Mouse (Mus musculus) intestine, embryonic 15.5 days (tissue): ENCODE measurements around the gene Osbpl3. TPM values are rescaled to one million over a fixed set of nuclear protein-coding genes. Genes with fewer than 3 reads are reported as not detected.

Source experiments
- ATAC-seq: fragments of 200-750 bp; cut with Nextera tagmentation; 2 replicates; pipeline ENCODE4 v1.8.0; 2017; ENCODE audit warnings: moderate TSS enrichment, moderate library complexity
- H3K27ac ChIP-seq: fragments of 300-500 bp; sonication (generic); 2 replicates; pipeline ENCODE4 v1.5.1; 2015; ENCODE audit warnings: mild to moderate bottlenecking, inconsistent platforms
- H3K27me3 ChIP-seq: fragments of 300-500 bp; sonication (generic); replicated peaks from 2 replicates; pipeline ENCODE4 v1.6.1; 2015; ENCODE audit warnings: inconsistent platforms
- H3K36me3 ChIP-seq: fragments of 300-500 bp; sonication (generic); 2 replicates; pipeline ENCODE4 v1.6.1; 2015; ENCODE audit warnings: inconsistent platforms
- H3K4me1 ChIP-seq: fragments of 300-500 bp; sonication (generic); replicated peaks from 2 replicates; pipeline ENCODE4 v1.6.1; 2015; ENCODE audit warnings: inconsistent platforms
- H3K4me2 ChIP-seq: fragments of 300-500 bp; sonication (generic); replicated peaks from 2 replicates; pipeline ENCODE4 v1.6.1; 2015; ENCODE audit warnings: mild to moderate bottlenecking, inconsistent platforms
- H3K4me3 ChIP-seq: fragments of 300-500 bp; sonication (generic); replicated peaks from 2 replicates; pipeline ENCODE4 v1.5.1; 2015; ENCODE audit warnings: inconsistent platforms
- H3K9ac ChIP-seq: fragments of 300-500 bp; sonication (generic); 2 replicates; pipeline ENCODE4 v1.6.1; 2015; ENCODE audit warnings: inconsistent platforms
- H3K9me3 ChIP-seq: fragments of 300-500 bp; sonication (generic); 2 replicates; pipeline ENCODE4 v1.6.1; 2016; ENCODE audit warnings: inconsistent platforms
- WGBS: fragments of 180-500 bp; shearing (Covaris S2); methylation state at CpG from one replicate; pipeline ENCODE4 v1.1.7; 2015; 5-methylcytosine and 5-hydroxymethylcytosine counted together
- polyA plus RNA-seq: library from polyadenylated mRNA; unstranded; fragments of >200 nt; fragmentation: Nextera tagmentation; extraction: Ambion mirVana; gene quantifications from 2 replicates; pipeline ENCODE4 v1.2.1, GENCODE M21; 2015

Gene Osbpl3
- polyA plus RNA-seq, 1 experiment from 2014 or later = 7.4 TPM

GRCm38 (mm10) chr6:50379136-50379535 is 76.9 kb downstream of the Osbpl3 start:
- H3K4me1 ChIP-seq = peaks cover 24% of the 10 kb centered on the region; the same call in 1 of the 2 replicates
- no peak overlapping the region for H3K27ac ChIP-seq
- no peaks in the 10 kb centered on the region for H3K36me3 ChIP-seq
- H3K4me3 ChIP-seq = no peak overlapping the region
- no peaks in the 10 kb centered on the region for H3K27me3 ChIP-seq
- ATAC-seq = no peak
- 62% methylated on average over 5 of the region's 5 CpGs for WGBS
- no peak overlapping the region for H3K4me2 ChIP-seq
- no peaks in the 10 kb centered on the region for H3K9me3 ChIP-seq
- H3K9ac ChIP-seq = no peak overlapping the region

GRCm38 (mm10) chr6:50377742-50378720 is 78.0 kb downstream of the Osbpl3 start:
- peak; percentile 56 for ATAC-seq
- 56% methylated on average over 21 of the region's 21 CpGs for WGBS
- Histone ChIP-seq H3K36me3 (no peaks in the 10 kb centered on the region), H3K9me3 (no peaks in the 10 kb centered on the region), H3K27me3 (no peaks in the 10 kb centered on the region), H3K27ac (peak overlapping the region; percentile 27; the same call in 1 of the 2 replicates), H3K4me2 (no peak overlapping the region), H3K4me1 (peaks cover 24% of the 10 kb centered on the region; the same call in 1 of the 2 replicates), H3K4me3 (no peak overlapping the region), H3K9ac (no peak overlapping the region)

- H3K36me3 ChIP-seq = no peaks in the 10 kb centered on the region
- no peak overlapping the region for H3K4me2 ChIP-seq
- H3K9me3 ChIP-seq = no peaks in the 10 kb centered on the region
- H3K27me3 ChIP-seq = no peaks in the 10 kb centered on the region
- 96% methylated on average over 1 of the region's 1 CpGs for WGBS
- no peak overlapping the region for H3K27ac ChIP-seq
- no peak for ATAC-seq
- peaks cover 24% of the 10 kb centered on the region; the same call in 1 of the 2 replicates for H3K4me1 ChIP-seq
- H3K4me3 ChIP-seq = no peak overlapping the region
- no peak overlapping the region for H3K9ac ChIP-seq
Measured at GRCm38 (mm10) chr6:50376684-50377083, 79.3 kb downstream of the Osbpl3 start.

- no peaks in the 10 kb centered on the region for H3K27me3 ChIP-seq
- H3K27ac ChIP-seq = 0 out of 2 replicates have a peak overlapping the region, but pooled peaks have one; percentile 40
- 52% methylated on average over 5 of the region's 5 CpGs for WGBS
- no peaks in the 10 kb centered on the region for H3K9me3 ChIP-seq
- H3K4me3 ChIP-seq = no peak overlapping the region
- peak; percentile 52 for ATAC-seq
- no peak overlapping the region for H3K4me2 ChIP-seq
- 0 out of 2 replicates have a peak, but pooled peaks cover 8% of the 10 kb centered on the region for H3K4me1 ChIP-seq
- no peak overlapping the region for H3K9ac ChIP-seq
- no peaks in the 10 kb centered on the region for H3K36me3 ChIP-seq
Measured at GRCm38 (mm10) chr6:50372516-50373424, 83.2 kb downstream of the Osbpl3 start.

GRCm38 (mm10) chr6:50371501-50372086 is 84.4 kb downstream of the Osbpl3 start:
- Histone ChIP-seq H3K27ac (no peak overlapping the region), H3K36me3 (no peaks in the 10 kb centered on the region), H3K9ac (no peak overlapping the region), H3K4me3 (no peak overlapping the region), H3K27me3 (no peaks in the 10 kb centered on the region), H3K4me1 (0 out of 2 replicates have a peak, but pooled peaks cover 8% of the 10 kb centered on the region), H3K4me2 (no peak overlapping the region), H3K9me3 (no peaks in the 10 kb centered on the region)
- 70% methylated on average over 8 of the region's 8 CpGs for WGBS
- ATAC-seq = peak; percentile 68

- H3K4me3 ChIP-seq = no peak overlapping the region
- no peaks in the 10 kb centered on the region for H3K9me3 ChIP-seq
- no peak overlapping the region for H3K9ac ChIP-seq
- no peaks in the 10 kb centered on the region for H3K27me3 ChIP-seq
- no peak overlapping the region for H3K27ac ChIP-seq
- H3K4me2 ChIP-seq = no peak overlapping the region
- no peaks in the 10 kb centered on the region for H3K36me3 ChIP-seq
- H3K4me1 ChIP-seq = 0 out of 2 replicates have a peak, but pooled peaks cover 2% of the 10 kb centered on the region
- WGBS = 88% methylated on average over 8 of the region's 8 CpGs
- ATAC-seq = no peak
Measured at GRCm38 (mm10) chr6:50368502-50369292, 87.3 kb downstream of the Osbpl3 start.

GRCm38 (mm10) chr6:50367836-50368235 is 88.2 kb downstream of the Osbpl3 start:
- no peak overlapping the region for H3K4me3 ChIP-seq
- no peak overlapping the region for H3K4me2 ChIP-seq
- no peak for ATAC-seq
- H3K36me3 ChIP-seq = no peaks in the 10 kb centered on the region
- no peaks in the 10 kb centered on the region for H3K27me3 ChIP-seq
- H3K27ac ChIP-seq = no peak overlapping the region
- 85% methylated on average over 5 of the region's 5 CpGs for WGBS
- H3K9ac ChIP-seq = no peak overlapping the region
- 0 out of 2 replicates have a peak, but pooled peaks cover 2% of the 10 kb centered on the region for H3K4me1 ChIP-seq
- H3K9me3 ChIP-seq = no peaks in the 10 kb centered on the region

- H3K4me3 ChIP-seq = no peak overlapping the region
- H3K27me3 ChIP-seq = no peaks in the 10 kb centered on the region
- H3K27ac ChIP-seq = no peak overlapping the region
- no peak overlapping the region for H3K9ac ChIP-seq
- 78% methylated on average over 5 of the region's 5 CpGs for WGBS
- H3K4me1 ChIP-seq = no peaks in the 10 kb centered on the region
- H3K36me3 ChIP-seq = no peaks in the 10 kb centered on the region
- no peaks in the 10 kb centered on the region for H3K9me3 ChIP-seq
- ATAC-seq = no peak
- H3K4me2 ChIP-seq = no peak overlapping the region
Measured at GRCm38 (mm10) chr6:50366724-50367123, 89.3 kb downstream of the Osbpl3 start.

- no peak for ATAC-seq
- no peak overlapping the region for H3K9ac ChIP-seq
- no peak overlapping the region for H3K4me3 ChIP-seq
- no peaks in the 10 kb centered on the region for H3K27me3 ChIP-seq
- no peaks in the 10 kb centered on the region for H3K9me3 ChIP-seq
- no peaks in the 10 kb centered on the region for H3K4me1 ChIP-seq
- H3K27ac ChIP-seq = no peak overlapping the region
- H3K36me3 ChIP-seq = no peaks in the 10 kb centered on the region
- 75% methylated on average over 7 of the region's 7 CpGs for WGBS
- H3K4me2 ChIP-seq = no peak overlapping the region
Measured at GRCm38 (mm10) chr6:50366319-50366718, 89.7 kb downstream of the Osbpl3 start.

GRCm38 (mm10) chr6:50364364-50364763 is 91.6 kb downstream of the Osbpl3 start:
- Histone ChIP-seq H3K4me2 (no peak overlapping the region), H3K27ac (no peak overlapping the region), H3K36me3 (no peaks in the 10 kb centered on the region), H3K4me3 (no peak overlapping the region), H3K27me3 (no peaks in the 10 kb centered on the region), H3K9me3 (no peaks in the 10 kb centered on the region), H3K4me1 (no peaks in the 10 kb centered on the region), H3K9ac (no peak overlapping the region)
- WGBS = 85% methylated on average over 8 of the region's 8 CpGs
- no peak for ATAC-seq

GRCm38 (mm10) chr6:50363385-50363784 is 92.6 kb downstream of the Osbpl3 start:
- peak; percentile 79 for ATAC-seq
- no peaks in the 10 kb centered on the region for H3K4me1 ChIP-seq

More at GRCm38 (mm10) chr6:50363385-50363784, 92.6 kb downstream of the Osbpl3 start:
- Histone ChIP-seq H3K27me3 (no peaks in the 10 kb centered on the region), H3K4me3 (no peak overlapping the region), H3K9me3 (no peaks in the 10 kb centered on the region), H3K4me2 (no peak overlapping the region), H3K9ac (no peak overlapping the region), H3K27ac (no peak overlapping the region), H3K36me3 (no peaks in the 10 kb centered on the region)
- WGBS = 64% methylated on average over 5 of the region's 5 CpGs
